Mouse (Mus musculus): ENCODE data around the gene Cygb.

- no peak for TF ChIP-seq GATA1 (IDR thresholded peaks at IDR 0.05; ENCODE audit: low read length)
- TF ChIP-seq TAL1 (IDR thresholded peaks at IDR 0.05; ENCODE audit: low read length), result no peak
Measured at GRCm38 (mm10) chr11:116668839-116669238, 14.7 kb upstream of the Cygb start.
